Comparison of ENCODE assay signal across 21 mouse cellular contexts in the genomic region with DNA sequence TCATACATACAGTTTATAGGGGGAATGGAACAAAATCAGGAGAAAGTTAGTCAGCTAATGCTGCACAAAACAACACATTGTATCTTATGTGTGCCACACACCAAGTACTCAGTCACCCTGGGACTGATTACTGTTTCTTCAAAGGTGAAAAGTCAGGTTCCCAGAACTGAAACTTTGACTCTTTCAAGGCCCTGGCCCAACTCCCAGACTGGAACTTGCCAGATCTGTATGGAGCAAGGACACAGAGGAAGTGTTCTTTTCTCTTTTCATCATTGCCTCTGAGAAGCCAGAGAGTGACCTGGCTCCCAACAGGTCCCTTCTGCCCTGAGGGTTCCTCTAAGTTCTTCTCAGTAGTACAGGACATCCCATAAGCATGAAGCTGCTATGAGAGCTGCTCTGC. TPM values are rescaled to one million over a fixed set of nuclear protein-coding genes. Genes with fewer than 3 reads are reported as not detected.
A peak's percentile ranks its signal among the peaks of the same experiment; 100 is the strongest.
DNase-seq lines count a peak whose midpoint lies in the region; ATAC-seq and TF ChIP-seq lines count a peak whose summit lies in the region.
"Had no signal": no experiment of that assay in that cellular context is flagged by ENCODE, and none has a peak within 500 bp of the region (broad histone marks: within the 10 kb centered on the region; RNA-seq: fewer than 3 reads in every experiment).

No protein-coding gene starts in this region.

- no peak for TF ChIP-seq POLR2A in bone marrow, adult 2 months (IDR thresholded peaks at IDR 0.05; ENCODE audit: borderline replicate concordance, control insufficient read depth, low read depth, low read length)

- no peak overlapping the region for H3K4me3 ChIP-seq in bone marrow, adult 2 months (replicated peaks; ENCODE audit: control insufficient read depth, low read depth, low read length)
- H3K4me3 ChIP-seq in liver, embryonic 13.5 days (replicated peaks): no peak overlapping the region
- no peak overlapping the region for H3K4me3 ChIP-seq in forebrain, embryonic 11.5 days (ENCODE audit: low read depth, low read length)
- no peak overlapping the region for H3K4me3 ChIP-seq in hindbrain, embryonic 14.5 days (replicated peaks; ENCODE audit: low read length)
- H3K4me3 ChIP-seq: heart, embryonic 15.5 days; limb, embryonic 15.5 days; midbrain, embryonic 13.5 days; neural tube, embryonic 13.5 days had no signal

- no peaks in the 10 kb centered on the region for H3K4me1 ChIP-seq in bone marrow, adult 2 months (ENCODE audit: control insufficient read depth, insufficient read depth, low read length)
- peaks cover 41% of the 10 kb centered on the region for H3K4me1 ChIP-seq in liver, embryonic 13.5 days (replicated peaks)
- no peaks in the 10 kb centered on the region for H3K4me1 ChIP-seq in forebrain, embryonic 11.5 days (replicated peaks; ENCODE audit: control insufficient read depth, insufficient read depth, low read length)
- H3K4me1 ChIP-seq in hindbrain, embryonic 14.5 days (replicated peaks; ENCODE audit: control insufficient read depth, insufficient read depth, low read length): no peaks in the 10 kb centered on the region
- H3K4me1 ChIP-seq: heart, embryonic 15.5 days; limb, embryonic 15.5 days; midbrain, embryonic 13.5 days; neural tube, embryonic 13.5 days had no signal

- no peak for TF ChIP-seq CTCF in bone marrow, adult 2 months (IDR thresholded peaks at IDR 0.05; ENCODE audit: control insufficient read depth, insufficient read depth, low read length)

- peaks cover 60% of the 10 kb centered on the region for H3K36me3 ChIP-seq in liver, embryonic 13.5 days
- peaks cover 4% of the 10 kb centered on the region; the same call in 1 of the 2 replicates for H3K36me3 ChIP-seq in forebrain, embryonic 11.5 days (ENCODE audit: control insufficient read depth, insufficient read depth, low read length)
- peaks cover 67% of the 10 kb centered on the region for H3K36me3 ChIP-seq in hindbrain, embryonic 14.5 days (replicated peaks; ENCODE audit: control insufficient read depth, insufficient read depth)

- peak overlapping the region; percentile 51 for H3K27ac ChIP-seq in bone marrow, adult 2 months (ENCODE audit: control insufficient read depth, insufficient read depth, low read depth, low read length, poor library complexity)
- H3K27ac ChIP-seq in liver, embryonic 13.5 days: peak overlapping the region; percentile 85
- no peak overlapping the region for H3K27ac ChIP-seq in forebrain, embryonic 11.5 days (ENCODE audit: low read depth, low read length)
- H3K27ac ChIP-seq in hindbrain, embryonic 14.5 days: no peak overlapping the region
- H3K27ac ChIP-seq: heart, embryonic 15.5 days; hindbrain, postnatal 0 days; limb, embryonic 15.5 days; midbrain, embryonic 13.5 days; neural tube, embryonic 13.5 days had no signal

- H3K9me3 ChIP-seq in liver, embryonic 13.5 days (replicated peaks): no peaks in the 10 kb centered on the region
- H3K9me3 ChIP-seq in forebrain, embryonic 11.5 days (ENCODE audit: control insufficient read depth, low read length): no peaks in the 10 kb centered on the region
- no peaks in the 10 kb centered on the region for H3K9me3 ChIP-seq in hindbrain, embryonic 14.5 days (ENCODE audit: control insufficient read depth, low read length)
- H3K9me3 ChIP-seq: G1E; heart, embryonic 15.5 days; limb, embryonic 15.5 days; midbrain, embryonic 13.5 days; neural tube, embryonic 13.5 days had no signal

- peak; percentile 32 for DNase-seq in kidney, adult 9 months
- DNase-seq in kidney, postnatal 10 days: no peak
- no peak for DNase-seq in liver, embryonic 13.5 days
- no peak for DNase-seq in forebrain, embryonic 11.5 days (ENCODE audit: low spot score)
- no peak for DNase-seq in hindbrain, embryonic 14.5 days (ENCODE audit: low spot score)
- DNase-seq in heart, adult 11 months: no peak
- DNase-seq in left cerebral cortex, adult 8-10 months (ENCODE audit: low spot score in 2 of 2): no peak
- DNase-seq: cerebellum, adult 18-20 months; cerebellum, postnatal 36 days; gastrocnemius, postnatal 14 days; heart, postnatal 4 days; kidney, adult 11 months; lung, postnatal 10 days had no signal

- peak overlapping the region; percentile 30 for H3K9ac ChIP-seq in liver, embryonic 13.5 days
- H3K9ac ChIP-seq in forebrain, embryonic 11.5 days (ENCODE audit: low read length): no peak overlapping the region
- no peak overlapping the region for H3K9ac ChIP-seq in hindbrain, embryonic 14.5 days
- H3K9ac ChIP-seq: heart, embryonic 15.5 days; limb, embryonic 15.5 days; midbrain, embryonic 13.5 days; neural tube, embryonic 13.5 days had no signal

- no peaks in the 10 kb centered on the region for H3K27me3 ChIP-seq in liver, embryonic 13.5 days
- H3K27me3 ChIP-seq in forebrain, embryonic 11.5 days (ENCODE audit: control insufficient read depth, insufficient read depth, low read length): no peaks in the 10 kb centered on the region
- H3K27me3 ChIP-seq in hindbrain, embryonic 14.5 days (ENCODE audit: control insufficient read depth, insufficient read depth, low read length): no peaks in the 10 kb centered on the region
- H3K27me3 ChIP-seq: heart, embryonic 15.5 days; limb, embryonic 15.5 days; midbrain, embryonic 13.5 days; neural tube, embryonic 13.5 days had no signal

- peak; percentile 19; the same call in 1 of the 2 replicates for ATAC-seq in liver, embryonic 13.5 days (ENCODE audit: low read depth)
- no peak for ATAC-seq in forebrain, embryonic 11.5 days (replicated peaks; ENCODE audit: low FRiP score)
- ATAC-seq in hindbrain, embryonic 14.5 days (ENCODE audit: low FRiP score): no peak
- ATAC-seq: forebrain, embryonic 14.5 days; hindbrain, postnatal 0 days; midbrain, embryonic 13.5 days had no signal

- no peak overlapping the region for H3K4me2 ChIP-seq in liver, embryonic 13.5 days
- no peak overlapping the region for H3K4me2 ChIP-seq in forebrain, embryonic 11.5 days (ENCODE audit: low read depth, low read length, severe bottlenecking)
- no peak overlapping the region for H3K4me2 ChIP-seq in hindbrain, embryonic 14.5 days (replicated peaks)
- H3K4me2 ChIP-seq: heart, embryonic 15.5 days; limb, embryonic 15.5 days; midbrain, embryonic 13.5 days; neural tube, embryonic 13.5 days had no signal

RNA-seq across cellular contexts. Expression of a gene that starts 10.2 kb away (rescaled TPM):
- 8.2 and 9.5 TPM in 2 replicates for polyA plus RNA-seq in bone marrow, adult 2 months (2011; ENCODE audit: insufficient read depth, insufficient read length, low replicate concordance, missing spikeins)
- polyA plus RNA-seq in liver, embryonic 13.5 days (2015; fragmentation: Nextera tagmentation; extraction: Ambion mirVana): 22.0 and 27.0 TPM in 2 replicates
- polyA plus RNA-seq in forebrain, embryonic 11.5 days (2014; fragmentation: Nextera tagmentation; extraction: Ambion mirVana): 34.8 and 36.4 TPM in 2 replicates
- polyA plus RNA-seq in hindbrain, embryonic 14.5 days (2014; fragmentation: Nextera tagmentation; extraction: Ambion mirVana): 61.6 and 63.6 TPM in 2 replicates
- 10 to 100 TPM; 34.6 to 42.4 (median 42.1) TPM for total RNA-seq in left cerebral cortex, adult 8-10 months (2022)

RNA-seq across cellular contexts. Expression of a gene that starts 58.3 kb away (rescaled TPM):
- 3.1 and 10.1 TPM in 2 replicates for polyA plus RNA-seq in bone marrow, adult 2 months (2011; ENCODE audit: insufficient read depth, insufficient read length, low replicate concordance, missing spikeins)
- polyA plus RNA-seq in liver, embryonic 13.5 days (2015; fragmentation: Nextera tagmentation; extraction: Ambion mirVana): 5.3 and 6.2 TPM in 2 replicates
- polyA plus RNA-seq in forebrain, embryonic 11.5 days (2014; fragmentation: Nextera tagmentation; extraction: Ambion mirVana): 15.2 and 19.8 TPM in 2 replicates
- polyA plus RNA-seq in hindbrain, embryonic 14.5 days (2014; fragmentation: Nextera tagmentation; extraction: Ambion mirVana): 8.1 and 10.4 TPM in 2 replicates
- total RNA-seq in left cerebral cortex, adult 8-10 months (2022): 10 to 100 TPM; 19.4 to 22.1 (median 20.8) TPM

Comparison
In these comparisons a context has a peak if more than half of its experiments do, and no peak if none do; other contexts are left out.
1. H3K27ac ChIP-seq: peak in bone marrow, adult 2 months (single experiment) and liver, embryonic 13.5 days (single experiment); none in forebrain, embryonic 11.5 days (single experiment) and hindbrain, embryonic 14.5 days (single experiment).